Mouse (Mus musculus): ENCODE measurements at regions not wholly inside any gene's neighbourhood (a gene's known extent, or its start where the extent isn't known, plus 50 kb on each side); places are given as distances from the start of the nearest gene placed in this dataset.

- no peak for TF ChIP-seq CTCF (IDR thresholded peaks at IDR 0.05; ENCODE audit: insufficient read depth, low read length)
- TF ChIP-seq POLR2A (IDR thresholded peaks at IDR 0.05; ENCODE audit: borderline replicate concordance, extremely low read depth, low read depth, low read length) = no peak
Measured at GRCm38 (mm10) chr9:78991310-78991709, 376.0 kb downstream of the Cd109 start.

Measured in lung, adult 2 months (tissue).